Mouse (Mus musculus) olfactory bulb, adult 2 months (tissue): ENCODE measurements around the gene Rmnd5b. TPM values are rescaled to one million over a fixed set of nuclear protein-coding genes. Genes with fewer than 3 reads are reported as not detected.

Experiments
- H3K27ac ChIP-seq: fragments of 200-500 bp; 2 replicates; pipeline ENCODE4 v1.5.1; 2012; ENCODE audit warnings: low read depth, low read length; ENCODE audit not compliant: insufficient read depth
- H3K4me1 ChIP-seq: fragments of 200-500 bp; 2 replicates; pipeline ENCODE4 v1.6.1; 2012; ENCODE audit warnings: low read length; ENCODE audit not compliant: control insufficient read depth, insufficient read depth
- H3K4me3 ChIP-seq: fragments of 200-500 bp; 2 replicates; pipeline ENCODE4 v1.5.1; 2012; ENCODE audit warnings: mild to moderate bottlenecking, low read depth, low read length, moderate library complexity; ENCODE audit not compliant: insufficient read depth
- CTCF ChIP-seq: fragments of 200-500 bp; IDR thresholded peaks from 2 replicates; pipeline ENCODE4 v1.5.1; 2012; ENCODE audit warnings: low read depth, mild to moderate bottlenecking, low read length, moderate library complexity; ENCODE audit not compliant: insufficient read depth
- POLR2A ChIP-seq: fragments of 200-500 bp; IDR thresholded peaks from 2 replicates; pipeline ENCODE4 v1.6.1; 2012; ENCODE audit warnings: mild to moderate bottlenecking, low read depth, low read length, moderate library complexity; ENCODE audit not compliant: insufficient read depth
- WGBS: fragments of 180-500 bp; shearing (Covaris S2); methylation state at CpG from one replicate; pipeline ENCODE4 v1.1.7; 2018; 5-methylcytosine and 5-hydroxymethylcytosine counted together
- polyA plus RNA-seq: library from polyadenylated mRNA; stranded (reverse); fragments of >200 nt; gene quantifications from 2 replicates; pipeline ENCODE4 v1.2.4, GENCODE M21; 2012; ENCODE audit warnings: low replicate concordance; ENCODE audit not compliant: missing spikeins, insufficient read depth, insufficient read length

Rmnd5b gene
- polyA plus RNA-seq, 1 experiment, result not detected

DNA sequence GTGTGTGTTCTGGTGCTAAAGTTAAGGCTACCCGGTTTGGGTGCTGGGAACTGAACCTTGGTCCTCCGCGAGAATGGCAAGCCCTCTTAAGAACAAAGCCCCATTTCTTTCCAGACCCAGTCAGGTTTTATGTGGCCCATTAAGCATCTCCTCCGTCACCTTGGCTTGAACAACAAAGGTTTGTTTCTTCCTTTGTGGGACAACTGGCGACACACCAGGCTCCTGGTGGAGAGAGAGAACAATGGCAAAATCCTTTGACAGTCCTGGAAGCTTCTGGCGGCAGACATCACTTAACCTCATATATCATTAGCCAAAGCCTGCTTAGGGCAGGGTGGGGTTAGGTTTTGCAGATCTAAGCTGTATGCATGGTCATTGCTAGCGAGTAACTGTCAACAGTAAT is 26.9 kb upstream of the Rmnd5b start:
- no peak overlapping the region for H3K4me3 ChIP-seq
- H3K27ac ChIP-seq, result no peak overlapping the region
- peaks cover 9% of the 10 kb centered on the region for H3K4me1 ChIP-seq
- 67% methylated on average over 7 of the region's 7 CpGs for WGBS
- no peak for TF ChIP-seq POLR2A
- TF ChIP-seq CTCF, result no peak

- H3K4me1 ChIP-seq, result peaks cover 9% of the 10 kb centered on the region
- H3K27ac ChIP-seq, result no peak overlapping the region
- no peak overlapping the region for H3K4me3 ChIP-seq
- no peak for TF ChIP-seq CTCF
- TF ChIP-seq POLR2A, result no peak
- 85% methylated on average over 16 of the region's 16 CpGs for WGBS
Measured at GRCm38 (mm10) chr11:51661867-51662365, 26.2 kb upstream of the Rmnd5b start.

- no peak for TF ChIP-seq POLR2A
- TF ChIP-seq CTCF, result no peak
- 38% methylated on average over 6 of the region's 6 CpGs for WGBS
- Histone ChIP-seq H3K4me1 (peaks cover 9% of the 10 kb centered on the region), H3K27ac (no peak overlapping the region), H3K4me3 (no peak overlapping the region)
Measured at GRCm38 (mm10) chr11:51658705-51659104, 23.0 kb upstream of the Rmnd5b start.

GRCm38 (mm10) chr11:51658291-51658690 is 22.6 kb upstream of the Rmnd5b start:
- Histone ChIP-seq H3K27ac (no peak overlapping the region), H3K4me1 (peaks cover 9% of the 10 kb centered on the region), H3K4me3 (no peak overlapping the region)
- 58% methylated on average over 7 of the region's 7 CpGs for WGBS
- TF ChIP-seq CTCF (no peak), POLR2A (no peak)

- Histone ChIP-seq H3K4me1 (peaks cover 9% of the 10 kb centered on the region), H3K27ac (no peak overlapping the region), H3K4me3 (no peak overlapping the region)
- TF ChIP-seq POLR2A (no peak), CTCF (0 out of 2 replicates have a peak, but pooled peaks have one; percentile 5)
- 88% methylated on average over 10 of the region's 10 CpGs for WGBS
Measured at GRCm38 (mm10) chr11:51656798-51657521, 21.3 kb upstream of the Rmnd5b start.

- Histone ChIP-seq H3K4me1 (peaks cover 20% of the 10 kb centered on the region), H3K27ac (no peak overlapping the region), H3K4me3 (no peak overlapping the region)
- no peak for TF ChIP-seq CTCF
- no peak for TF ChIP-seq POLR2A
- WGBS, result 96% methylated on average over 3 of the region's 3 CpGs
Measured at GRCm38 (mm10) chr11:51654891-51655290, 19.2 kb upstream of the Rmnd5b start.

DNA sequence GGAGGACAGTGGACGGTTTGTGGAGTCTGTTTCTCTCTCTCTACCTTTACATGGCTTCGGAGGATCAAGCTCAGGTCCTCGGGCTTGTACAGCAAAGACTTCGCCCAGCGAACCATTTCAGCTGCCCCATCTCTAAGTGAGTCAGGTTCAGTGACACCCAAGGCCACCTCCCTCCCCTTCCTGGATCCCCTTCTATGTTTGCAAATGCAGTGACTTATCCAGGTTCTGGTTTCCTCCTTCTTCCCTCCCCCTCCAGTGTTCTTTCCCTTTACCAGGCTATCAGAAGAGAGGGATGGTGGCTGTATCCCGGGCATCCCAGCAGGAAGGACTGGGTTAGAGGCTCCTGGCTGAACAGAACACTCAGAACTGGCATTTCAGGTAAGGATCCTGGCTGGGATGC is 18.0 kb upstream of the Rmnd5b start:
- peaks cover 25% of the 10 kb centered on the region for H3K4me1 ChIP-seq
- H3K27ac ChIP-seq, result no peak overlapping the region
- 89% methylated on average over 6 of the region's 6 CpGs for WGBS
- no peak for TF ChIP-seq CTCF
- no peak for TF ChIP-seq POLR2A
- no peak overlapping the region for H3K4me3 ChIP-seq

DNA sequence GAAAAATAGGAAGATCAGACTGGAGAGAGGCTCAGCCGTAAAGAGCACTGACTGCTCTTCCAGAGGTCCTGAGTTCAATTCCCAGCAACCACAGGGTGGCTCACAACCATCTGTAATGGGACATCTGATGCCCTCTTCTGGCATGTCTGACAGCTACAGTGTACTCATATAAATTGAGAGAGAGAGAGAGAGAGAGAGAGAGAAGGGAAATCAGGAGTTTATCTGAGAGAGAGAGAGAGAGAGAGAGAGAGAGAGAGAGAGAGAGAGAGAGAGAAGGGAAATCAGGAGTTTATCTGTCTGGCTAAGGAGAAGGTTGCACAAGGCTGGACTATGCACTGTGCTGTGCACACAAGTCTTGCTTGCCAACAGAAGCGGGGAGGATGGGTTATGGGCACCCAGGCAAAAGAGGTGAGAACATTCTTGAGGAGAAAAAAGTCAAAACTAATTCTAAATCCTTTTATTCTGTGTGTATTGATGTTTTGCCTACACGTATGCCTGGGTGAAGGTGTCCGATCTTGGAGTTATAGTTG is 17.3 kb upstream of the Rmnd5b start:
- Histone ChIP-seq H3K27ac (no peak overlapping the region), H3K4me1 (peaks cover 25% of the 10 kb centered on the region), H3K4me3 (no peak overlapping the region)
- no peak for TF ChIP-seq POLR2A
- no peak for TF ChIP-seq CTCF
- WGBS, result 91% methylated on average over 4 of the region's 4 CpGs

- 2% methylated on average over 70 of the region's 70 CpGs for WGBS
- no peak within 1 kb of the TSS for H3K27ac ChIP-seq
- TF ChIP-seq CTCF, result no peak
- H3K4me1 ChIP-seq, result peaks cover 33% of the 10 kb centered on the region
- peak within 1 kb of the TSS; percentile 51 for H3K4me3 ChIP-seq
Measured at GRCm38 (mm10) chr11:51650691-51651515, 15.2 kb upstream of the Rmnd5b start, which contains the start of the genes N4bp3 and D930048N14Rik. N4bp3 (minus strand) TSS chr11:51650842. D930048N14Rik (plus strand) TSS chr11:51650954.
